Mouse (Mus musculus) left cerebral cortex, postnatal 36 days (tissue): ENCODE measurements around the gene Polr1e. TPM values are rescaled to one million over a fixed set of nuclear protein-coding genes. Genes with fewer than 3 reads are reported as not detected.
A peak's percentile ranks its signal among the peaks of the same experiment; 100 is the strongest.
"Not testable (repeated sequence)": the region's sequence is repeated elsewhere in the genome, so short reads cannot be mapped to it uniquely, and the experiment has no call there.

Source experiments
- DNase-seq, 2 experiments: peaks; one replicate each; pipeline ENCODE4 v3.0.0; 2021 to 2022; ENCODE audit warnings: low spot score in 2 of 2, mixed read lengths in 1 of 2
- intact Hi-C: fragments of 180-260 bp; cut with DNase I; formaldehyde crosslinking; loops from one replicate; pipeline ENCODE4 v1.15.1; 2025
- total RNA-seq, 2 experiments: library from RNA; stranded (reverse); gene quantifications; 2 replicates each; pipeline ENCODE4 v1.2.3; 2021

Polr1e gene
- 10 to 100 TPM; 10.9 to 13.5 TPM for total RNA-seq

GRCm38 (mm10) chr4:45018452-45018980 lies at the start of gene Polr1e:
TSS of gene Polr1e (plus strand) at chr4:45018583.
- intact Hi-C loops, result loop anchor here (5.0 to 10.0 kb wide), 3 partner anchors 84 to 386 kb away; partner anchors contain the start of gene Slc25a51
- peak; percentile 80 to 82 for DNase-seq

DNA sequence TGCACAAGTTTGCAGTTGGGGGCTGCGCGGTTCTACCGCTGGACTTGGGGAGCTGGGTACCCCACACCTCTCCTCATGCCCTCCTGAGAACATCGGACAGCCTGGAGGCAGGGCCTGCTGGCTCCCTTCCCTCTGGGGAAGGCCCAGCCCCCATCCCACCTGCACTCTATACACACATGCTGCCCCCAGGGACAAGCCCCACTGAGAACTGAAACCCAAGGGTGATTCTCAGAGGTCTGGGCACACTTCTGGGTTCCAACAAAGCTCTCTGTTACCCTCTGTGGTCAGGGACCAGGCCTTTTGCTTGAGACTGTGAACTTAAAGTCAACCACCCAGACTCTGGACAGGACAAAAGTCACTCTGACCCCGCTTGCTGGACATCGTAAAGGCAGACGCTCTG lies 48.3 kb upstream of the Polr1e start:
- no peak for DNase-seq
- intact Hi-C loops, result no loop called here

- intact Hi-C loops, result no loop called here
- no peak for DNase-seq
Observed at GRCm38 (mm10) chr4:44970612-44971110, 47.7 kb upstream of the Polr1e start.

GRCm38 (mm10) chr4:44973450-44973849 lies 44.9 kb upstream of the Polr1e start:
- peak; percentile 87 to 89 for DNase-seq
- intact Hi-C loops, result loop anchor here (2.0 kb wide), 1 partner anchor 39 kb away; the partner anchor contains the start of gene Zbtb5

GRCm38 (mm10) chr4:44973871-44974270 lies 44.5 kb upstream of the Polr1e start:
- no peak for DNase-seq
- intact Hi-C loops, result loop anchor here (2.0 kb wide), 1 partner anchor 39 kb away; the partner anchor contains the start of gene Zbtb5

- no peak for DNase-seq
- intact Hi-C loops, result no loop called here
Observed at GRCm38 (mm10) chr4:44974331-44974730, 44.1 kb upstream of the Polr1e start.

DNA sequence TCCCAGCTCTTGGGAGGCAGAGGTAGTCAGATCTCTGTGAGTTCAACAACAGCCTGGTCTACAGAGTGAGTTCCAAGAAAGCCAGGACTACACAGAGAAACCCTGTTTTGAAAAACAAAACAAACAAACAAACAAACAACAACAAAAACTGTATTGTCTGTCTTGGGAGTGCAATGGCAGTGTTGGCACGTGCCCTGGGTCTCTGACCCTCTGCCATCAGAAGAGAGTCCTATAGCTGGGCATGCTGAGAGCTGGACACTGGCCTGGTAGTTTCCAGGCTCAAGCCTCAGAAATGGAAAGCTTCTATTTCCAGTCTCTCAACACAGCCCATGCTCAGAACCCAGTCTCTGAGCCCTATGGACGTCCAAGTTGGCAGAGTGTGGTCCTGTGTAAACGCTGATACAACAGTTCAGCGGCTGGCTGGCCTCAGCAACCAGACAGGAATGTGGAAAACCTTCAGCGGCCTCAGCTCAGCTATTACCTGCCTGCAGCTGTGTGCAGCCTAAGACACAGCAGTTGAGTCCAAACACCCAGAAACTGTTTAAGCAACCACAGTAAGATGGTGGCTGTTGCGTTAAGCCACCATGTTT lies 42.3 kb upstream of the Polr1e start:
- no peak for DNase-seq
- intact Hi-C loops, result no loop called here

DNA sequence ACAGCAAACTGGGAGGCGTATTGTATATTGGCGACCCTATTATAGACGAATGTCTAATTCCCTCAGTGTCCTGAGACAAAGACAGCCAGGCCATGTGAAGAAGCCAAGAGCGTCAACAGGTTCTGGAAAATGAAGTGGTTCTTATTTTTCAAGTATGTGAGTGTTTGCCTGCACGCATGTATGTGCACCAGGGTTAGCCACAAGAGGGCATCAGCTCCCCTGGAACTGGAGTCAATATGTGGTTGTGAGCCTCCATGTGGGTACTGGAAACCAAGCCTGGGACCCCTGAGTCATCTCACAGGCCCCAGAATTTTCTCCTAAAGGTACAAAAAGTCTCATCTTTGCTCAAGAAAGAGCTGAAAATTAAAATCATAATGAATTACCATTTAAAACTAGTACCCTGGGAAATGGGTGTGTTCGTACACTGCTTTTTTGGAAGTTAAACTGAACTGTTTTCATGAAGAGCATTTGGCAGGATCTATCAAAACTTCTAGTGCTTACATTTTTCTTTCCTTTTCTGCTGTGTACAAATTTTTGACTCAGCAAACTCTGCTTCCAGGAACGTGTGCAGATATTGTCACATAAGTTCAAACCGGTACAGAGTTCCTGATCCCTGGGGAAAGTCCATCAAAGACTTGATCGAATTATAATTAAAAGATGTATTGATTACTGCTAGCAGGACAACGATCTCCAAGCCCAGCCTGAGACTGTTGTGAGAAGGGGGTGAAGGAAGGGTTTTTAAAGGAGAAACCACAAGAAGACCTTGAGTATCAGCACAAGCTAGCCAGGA lies 41.3 kb upstream of the Polr1e start:
- no peak for DNase-seq
- intact Hi-C loops, result no loop called here

DNA sequence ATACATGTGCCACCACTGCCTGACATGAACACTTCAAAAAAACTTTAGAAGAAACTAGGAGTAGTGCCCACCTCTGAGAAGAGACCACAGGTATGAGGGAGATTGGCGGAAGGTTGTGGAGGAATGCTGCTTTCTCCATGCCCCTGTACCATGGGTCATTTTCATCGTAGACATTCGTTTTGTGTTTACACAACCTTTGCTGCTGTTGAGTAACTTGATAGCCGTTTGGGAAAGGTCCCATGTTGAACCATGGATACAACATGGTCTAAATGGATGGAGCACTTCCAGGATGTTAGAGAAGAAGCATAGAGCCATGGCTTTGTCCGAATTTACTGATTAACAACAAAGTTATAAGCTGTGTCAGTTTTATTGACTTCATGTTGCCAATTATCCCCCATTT lies 40.2 kb upstream of the Polr1e start:
- DNase-seq, result no peak
- intact Hi-C loops, result no loop called here

DNA sequence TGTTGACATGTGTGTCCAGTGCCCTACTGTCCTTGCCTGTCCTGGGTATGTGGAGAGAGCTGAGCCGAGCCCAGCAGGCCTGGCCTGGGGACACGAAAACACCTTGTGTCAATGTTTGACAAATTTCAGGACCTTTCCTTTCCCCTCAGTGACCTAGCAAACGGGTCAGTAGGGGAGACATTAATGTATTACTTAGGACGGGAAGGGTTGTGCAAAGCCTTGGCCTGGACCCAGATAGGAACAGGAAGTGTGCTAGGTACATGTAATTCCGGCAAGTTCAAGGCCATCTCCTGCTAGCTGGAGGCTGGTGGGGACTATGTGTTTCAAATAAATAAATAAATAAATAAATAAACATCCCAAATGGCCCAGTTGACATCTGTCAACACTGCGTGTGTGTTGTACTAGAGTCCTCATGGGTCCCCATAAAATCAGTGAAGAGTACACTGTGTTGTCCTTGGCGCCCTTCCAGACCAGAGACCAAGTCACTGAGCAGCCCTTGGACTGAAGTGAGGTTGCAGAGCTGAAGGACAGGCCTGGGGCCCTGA lies 38.5 kb upstream of the Polr1e start:
- DNase-seq, result no peak
- intact Hi-C loops, result no loop called here

GRCm38 (mm10) chr4:44981280-44981973 lies 37.0 kb upstream of the Polr1e start, which contains the start of gene Grhpr:
TSS of gene Grhpr (plus strand) at chr4:44981395.
- intact Hi-C loops, result no loop called here
- peak; percentile 72 to 77 for DNase-seq

DNA sequence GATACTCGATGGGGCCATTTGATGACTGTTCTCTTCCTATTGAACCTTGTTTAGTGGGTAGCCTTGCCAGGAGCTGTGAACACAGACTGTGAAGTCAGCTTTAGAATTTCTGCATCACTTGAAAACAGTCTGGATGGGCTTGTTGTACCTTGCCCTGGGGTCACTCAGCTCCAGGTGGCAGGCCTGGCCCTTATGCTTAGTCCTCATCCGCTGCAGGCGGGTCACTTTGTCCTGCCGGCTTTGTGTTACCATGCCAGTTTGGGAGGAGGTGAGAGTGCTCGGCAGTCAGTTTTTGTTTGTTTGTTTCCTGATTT lies 36.5 kb upstream of the Polr1e start:
- intact Hi-C loops, result no loop called here
- no peak for DNase-seq

- DNase-seq, result no peak
- intact Hi-C loops, result no loop called here
Observed at GRCm38 (mm10) chr4:44982440-44983130, 35.8 kb upstream of the Polr1e start.

GRCm38 (mm10) chr4:44983131-44983740 lies 35.1 kb upstream of the Polr1e start:
- DNase-seq, result no peak
- intact Hi-C loops, result no loop called here

DNA sequence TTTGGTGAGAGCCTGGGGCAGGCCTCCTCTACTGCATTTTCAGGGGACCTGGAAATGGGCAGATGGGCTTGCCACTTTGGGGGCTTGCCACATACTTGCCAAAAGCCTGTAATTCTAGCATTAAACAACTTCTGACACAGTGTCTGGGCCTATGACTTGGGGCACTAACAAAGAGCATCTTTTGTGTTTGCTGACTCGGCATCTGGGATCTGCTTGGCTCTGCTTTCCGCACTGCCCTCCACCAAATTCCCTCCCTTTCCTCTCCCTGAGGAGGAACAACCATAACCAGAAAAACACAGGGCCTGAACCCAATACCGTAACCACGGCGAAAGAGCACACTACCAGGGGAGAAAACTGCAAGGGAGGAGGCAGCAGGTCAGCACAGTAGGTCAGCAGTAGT lies 27.8 kb upstream of the Polr1e start:
- intact Hi-C loops, result no loop called here
- DNase-seq, result no peak

- not testable (repeated sequence) for DNase-seq
Observed at GRCm38 (mm10) chr4:44992330-44992729, 26.1 kb upstream of the Polr1e start.

DNA sequence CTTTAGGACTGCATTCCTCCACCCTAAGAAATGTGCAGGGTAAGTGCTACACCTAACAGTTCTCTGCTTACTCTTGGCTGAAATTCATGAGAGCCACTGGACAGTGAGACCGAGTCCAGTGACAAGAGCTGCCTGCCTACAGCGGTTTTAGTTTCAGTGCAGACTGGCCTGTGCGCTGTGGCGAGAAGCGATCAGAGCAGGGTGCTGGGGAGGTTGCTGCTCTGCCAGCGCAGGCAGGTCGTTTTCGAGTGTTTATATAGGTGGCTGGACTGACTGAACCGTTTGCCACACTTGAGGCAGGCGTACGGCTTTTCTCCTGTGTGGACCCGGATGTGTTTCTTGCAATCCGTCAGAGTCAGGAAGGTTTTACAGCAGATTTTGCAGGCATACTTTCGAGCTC lies 25.2 kb upstream of the Polr1e start:
- intact Hi-C loops, result not testable (repeated sequence)

More at GRCm38 (mm10) chr4:44992330-44992729, 26.1 kb upstream of the Polr1e start:
- intact Hi-C loops, result not testable (repeated sequence)

GRCm38 (mm10) chr4:44993847-44994246 lies 24.5 kb upstream of the Polr1e start:
- intact Hi-C loops, result no loop called here
- no peak for DNase-seq

More for the DNA sequence above, 25.2 kb upstream of the Polr1e start:
- not testable (repeated sequence) for DNase-seq

DNA sequence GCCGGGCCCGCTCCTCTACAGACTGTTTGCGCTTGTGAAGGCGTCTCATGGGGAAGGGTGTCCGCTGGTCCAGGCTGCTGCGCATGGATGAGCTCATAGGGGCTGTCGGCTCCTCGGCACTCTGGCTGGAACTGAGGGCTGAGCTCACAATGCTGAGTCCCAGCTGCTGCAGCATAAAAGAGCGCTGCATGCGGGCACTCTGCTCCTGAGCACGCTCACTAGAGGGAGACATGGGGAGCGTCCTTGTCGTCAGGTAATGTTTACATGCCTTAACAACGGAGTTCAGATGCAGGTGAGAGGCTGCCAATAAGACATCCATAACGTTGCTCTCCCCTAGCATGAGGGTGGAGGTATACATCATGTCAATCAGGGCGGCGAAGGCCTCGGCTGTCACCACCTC lies 23.6 kb upstream of the Polr1e start:
- intact Hi-C loops, result no loop called here
- no peak for DNase-seq
